Comparison of ENCODE assay signal across 10 mouse cellular contexts in the genomic region with DNA sequence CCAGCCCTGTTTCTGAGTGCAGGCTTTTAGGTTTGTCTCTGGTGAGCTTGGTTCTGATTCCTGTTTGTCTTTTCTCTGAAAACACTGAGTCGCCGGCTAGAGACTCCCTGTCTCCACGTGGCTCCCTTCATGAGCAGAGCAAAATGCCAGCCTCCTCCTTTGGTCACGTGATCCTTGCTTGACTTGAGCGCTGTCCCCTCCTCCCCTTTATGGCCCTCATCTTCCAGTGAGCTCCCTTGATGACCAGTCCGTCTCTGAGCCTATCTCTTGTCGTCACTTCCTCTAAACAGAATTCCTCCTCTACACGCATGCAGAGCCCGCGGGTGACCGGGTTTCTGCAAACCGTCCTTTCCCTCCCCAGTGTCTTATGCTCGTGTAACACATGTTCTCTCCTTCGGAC.
DNase-seq lines count a peak whose midpoint lies in the region; ATAC-seq lines count a peak whose summit lies in the region.
"Had no signal": no experiment of that assay in that cellular context is flagged by ENCODE, and none has a peak within 500 bp of the region (broad histone marks: within the 10 kb centered on the region; RNA-seq: fewer than 3 reads in every experiment).

No protein-coding gene starts in this region.

- no peaks in the 10 kb centered on the region for H3K9me3 ChIP-seq in kidney, embryonic 16.5 days (ENCODE audit: low read length)
- no peaks in the 10 kb centered on the region for H3K9me3 ChIP-seq in hindbrain, embryonic 11.5 days (ENCODE audit: control insufficient read depth, low read length)
- H3K9me3 ChIP-seq in hindbrain, embryonic 16.5 days (ENCODE audit: control insufficient read depth, low read length) = no peaks in the 10 kb centered on the region
- H3K9me3 ChIP-seq in midbrain, embryonic 15.5 days = no peaks in the 10 kb centered on the region

- peaks cover 38% of the 10 kb centered on the region for H3K4me1 ChIP-seq in kidney, embryonic 16.5 days (ENCODE audit: insufficient read depth, low read length)
- peaks cover 23% of the 10 kb centered on the region for H3K4me1 ChIP-seq in hindbrain, embryonic 11.5 days (replicated peaks; ENCODE audit: control insufficient read depth, insufficient read depth, low read length)
- H3K4me1 ChIP-seq in hindbrain, embryonic 16.5 days (ENCODE audit: control insufficient read depth, insufficient read depth, low read depth, low read length) = peaks cover 34% of the 10 kb centered on the region
- H3K4me1 ChIP-seq in midbrain, embryonic 15.5 days = peaks cover 94% of the 10 kb centered on the region

- H3K4me2 ChIP-seq in kidney, embryonic 16.5 days (replicated peaks; ENCODE audit: low read depth, low read length) = no peak overlapping the region
- no peak overlapping the region for H3K4me2 ChIP-seq in hindbrain, embryonic 11.5 days (replicated peaks; ENCODE audit: low read depth, low read length)
- no peak overlapping the region for H3K4me2 ChIP-seq in hindbrain, embryonic 16.5 days (ENCODE audit: low read length)
- no peak overlapping the region for H3K4me2 ChIP-seq in midbrain, embryonic 15.5 days

- WGBS in kidney, embryonic 16.5 days = 66% methylated on average over 14 of the region's 14 CpGs
- WGBS in hindbrain, embryonic 11.5 days = 55% methylated on average over 14 of the region's 14 CpGs
- 50% methylated on average over 14 of the region's 14 CpGs for WGBS in hindbrain, embryonic 16.5 days
- WGBS in midbrain, embryonic 15.5 days = 48% methylated on average over 14 of the region's 14 CpGs

- H3K9ac ChIP-seq in kidney, embryonic 16.5 days (replicated peaks; ENCODE audit: low read length) = no peak overlapping the region
- no peak overlapping the region for H3K9ac ChIP-seq in hindbrain, embryonic 11.5 days (ENCODE audit: low read depth, low read length)
- H3K9ac ChIP-seq in hindbrain, embryonic 16.5 days (ENCODE audit: low read depth, low read length) = no peak overlapping the region; the same call in 1 of the 2 replicates
- H3K9ac ChIP-seq in midbrain, embryonic 15.5 days = no peak overlapping the region

- no peak for ATAC-seq in kidney, embryonic 16.5 days (ENCODE audit: low FRiP score, low TSS enrichment)
- peak; percentile 16; the same call in 1 of the 2 replicates for ATAC-seq in hindbrain, embryonic 11.5 days (ENCODE audit: low FRiP score)
- ATAC-seq in hindbrain, embryonic 16.5 days = no peak
- ATAC-seq in midbrain, embryonic 15.5 days (replicated peaks) = no peak

- H3K36me3 ChIP-seq in kidney, embryonic 16.5 days (ENCODE audit: insufficient read depth, low read length) = no peaks in the 10 kb centered on the region
- H3K36me3 ChIP-seq in hindbrain, embryonic 11.5 days (ENCODE audit: control insufficient read depth, insufficient read depth, low read length) = no peaks in the 10 kb centered on the region
- no peaks in the 10 kb centered on the region for H3K36me3 ChIP-seq in hindbrain, embryonic 16.5 days (ENCODE audit: control insufficient read depth, insufficient read depth, low read length)
- H3K36me3 ChIP-seq in midbrain, embryonic 15.5 days (replicated peaks) = no peaks in the 10 kb centered on the region

- peak overlapping the region; percentile 68 for H3K27ac ChIP-seq in kidney, embryonic 16.5 days (ENCODE audit: low read length)
- H3K27ac ChIP-seq in hindbrain, embryonic 11.5 days (ENCODE audit: low read depth, low read length) = peak overlapping the region; percentile 68
- 0 out of 2 replicates have a peak overlapping the region, but pooled peaks have one; percentile 40 for H3K27ac ChIP-seq in hindbrain, embryonic 16.5 days (ENCODE audit: low read depth, low read length)
- peak overlapping the region; percentile 73 for H3K27ac ChIP-seq in midbrain, embryonic 15.5 days

- H3K4me3 ChIP-seq in kidney, embryonic 16.5 days (ENCODE audit: low read length) = no peak overlapping the region
- H3K4me3 ChIP-seq in hindbrain, embryonic 11.5 days (ENCODE audit: low read depth, low read length) = no peak overlapping the region
- no peak overlapping the region for H3K4me3 ChIP-seq in hindbrain, embryonic 16.5 days (ENCODE audit: low read length)
- H3K4me3 ChIP-seq in midbrain, embryonic 15.5 days = no peak overlapping the region

- DNase-seq in kidney, postnatal 10 days = no peak
- no peak for DNase-seq in hindbrain, embryonic 11.5 days (ENCODE audit: low spot score)
- DNase-seq in urinary bladder, postnatal 25 days (ENCODE audit: low spot score) = no peak
- no peak for DNase-seq in urinary bladder, postnatal 10 days (ENCODE audit: low spot score)
- no peak for DNase-seq in cerebellum, adult 9-10 months
- DNase-seq: cerebellum, postnatal 25 days; thymus, postnatal 14 days had no signal

- no peaks in the 10 kb centered on the region for H3K27me3 ChIP-seq in kidney, embryonic 16.5 days (ENCODE audit: insufficient read depth, low read length)
- no peaks in the 10 kb centered on the region; the same call in 1 of the 2 replicates for H3K27me3 ChIP-seq in hindbrain, embryonic 11.5 days (ENCODE audit: control insufficient read depth, insufficient read depth, low read length)
- no peaks in the 10 kb centered on the region; the same call in 1 of the 2 replicates for H3K27me3 ChIP-seq in hindbrain, embryonic 16.5 days (replicated peaks; ENCODE audit: control insufficient read depth, insufficient read depth, low read length)
- H3K27me3 ChIP-seq in midbrain, embryonic 15.5 days (replicated peaks) = no peaks in the 10 kb centered on the region
